Mouse (Mus musculus) bone marrow, adult 2 months (tissue): ENCODE results near the gene Nfkbie. TPM values are rescaled to one million over a fixed set of nuclear protein-coding genes. Genes with fewer than 3 reads are reported as not detected.

ENCODE experiments used
- H3K27ac ChIP-seq: fragments of 200-500 bp; 2 replicates; pipeline ENCODE4 v1.5.1; 2012; ENCODE audit warnings: low read depth, mild to moderate bottlenecking, control low read depth, inconsistent platforms, low read length; ENCODE audit not compliant: control insufficient read depth, poor library complexity, insufficient read depth
- H3K4me1 ChIP-seq: fragments of 200-500 bp; 2 replicates; pipeline ENCODE4 v1.6.1; 2011; ENCODE audit warnings: low read length; ENCODE audit not compliant: control insufficient read depth, insufficient read depth
- H3K4me3 ChIP-seq: fragments of 200-500 bp; replicated peaks from 2 replicates; pipeline ENCODE3; 2011; ENCODE audit warnings: mild to moderate bottlenecking, low read depth, low read length, control low read depth; ENCODE audit not compliant: control insufficient read depth
- CTCF ChIP-seq: fragments of 200-500 bp; IDR thresholded peaks from 2 replicates; pipeline ENCODE4 v1.5.1; 2011; ENCODE audit warnings: low read length, control low read depth; ENCODE audit not compliant: control insufficient read depth, insufficient read depth
- POLR2A ChIP-seq: fragments of 200-500 bp; IDR thresholded peaks from 2 replicates; pipeline ENCODE4 v1.6.1; 2011; ENCODE audit warnings: low read depth, mild to moderate bottlenecking, control low read depth, low read length, borderline replicate concordance; ENCODE audit not compliant: control insufficient read depth
- WGBS: fragments of 180-500 bp; shearing (Covaris S2); methylation state at CpG from one replicate; pipeline ENCODE4 v1.1.7; 2018; 5-methylcytosine and 5-hydroxymethylcytosine counted together
- polyA plus RNA-seq: library from polyadenylated mRNA; stranded (reverse); fragments of >200 nt; gene quantifications from 2 replicates; pipeline ENCODE4 v1.2.4, GENCODE M21; 2011; ENCODE audit warnings: low replicate concordance; ENCODE audit not compliant: missing spikeins, insufficient read depth, insufficient read length

The Nfkbie gene
- polyA plus RNA-seq, 1 experiment, result 14.8 TPM

GRCm38 (mm10) chr17:45559732-45560525 is 4.4 kb downstream of the Nfkbie start:
- no peak for TF ChIP-seq CTCF
- TF ChIP-seq POLR2A, result no peak
- Histone ChIP-seq H3K4me3 (no peak overlapping the region), H3K4me1 (no peaks in the 10 kb centered on the region; the same call in 1 of the 2 replicates), H3K27ac (no peak overlapping the region)
- 86% methylated on average over 15 of the region's 15 CpGs for WGBS

GRCm38 (mm10) chr17:45563216-45563615 is 7.7 kb downstream of the Nfkbie start:
- Histone ChIP-seq H3K27ac (no peak overlapping the region), H3K4me1 (no peaks in the 10 kb centered on the region; the same call in 1 of the 2 replicates), H3K4me3 (no peak overlapping the region)
- TF ChIP-seq POLR2A, result no peak
- 56% methylated on average over 12 of the region's 12 CpGs for WGBS

- TF ChIP-seq CTCF (peak; percentile 74), POLR2A (peak; percentile 76)
- peak within 1 kb of the TSS; percentile 85 for H3K4me3 ChIP-seq
- no peaks in the 10 kb centered on the region; the same call in 1 of the 2 replicates for H3K4me1 ChIP-seq
- peak within 1 kb of the TSS; percentile 78 for H3K27ac ChIP-seq
- 1% methylated on average over 60 of the region's 61 CpGs for WGBS
These were observed 8.4 kb downstream of the Nfkbie start, which contains the start of gene Slc35b2 for GRCm38 (mm10) chr17:45563655-45564530. Gene Slc35b2, plus strand, starts transcription at chr17:45563874.

GRCm38 (mm10) chr17:45564531-45565084 is 9.1 kb downstream of the Nfkbie start:
- Histone ChIP-seq H3K27ac (peak overlapping the region; percentile 78), H3K4me3 (peak overlapping the region; percentile 85), H3K4me1 (no peaks in the 10 kb centered on the region; the same call in 1 of the 2 replicates)
- WGBS, result 21% methylated on average over 18 of the region's 18 CpGs
- TF ChIP-seq CTCF (no peak), POLR2A (no peak)

GRCm38 (mm10) chr17:45565103-45565502 is 9.6 kb downstream of the Nfkbie start:
- Histone ChIP-seq H3K27ac (no peak overlapping the region), H3K4me3 (no peak overlapping the region), H3K4me1 (no peaks in the 10 kb centered on the region; the same call in 1 of the 2 replicates)
- WGBS, result 94% methylated on average over 11 of the region's 11 CpGs
- no peak for TF ChIP-seq POLR2A
- no peak for TF ChIP-seq CTCF

GRCm38 (mm10) chr17:45566031-45566359 is 10.5 kb downstream of the Nfkbie start:
- TF ChIP-seq POLR2A, result no peak
- TF ChIP-seq CTCF, result no peak
- Histone ChIP-seq H3K27ac (no peak overlapping the region), H3K4me1 (no peaks in the 10 kb centered on the region; the same call in 1 of the 2 replicates), H3K4me3 (no peak overlapping the region)
- 31% methylated on average over 1 of the region's 1 CpGs for WGBS

GRCm38 (mm10) chr17:45566360-45567161 is 11.1 kb downstream of the Nfkbie start:
- H3K4me3 ChIP-seq, result no peak overlapping the region
- TF ChIP-seq CTCF (no peak), POLR2A (no peak)
- no peaks in the 10 kb centered on the region; the same call in 1 of the 2 replicates for H3K4me1 ChIP-seq
- H3K27ac ChIP-seq, result no peak overlapping the region
- 70% methylated on average over 18 of the region's 18 CpGs for WGBS

- Histone ChIP-seq H3K27ac (no peak overlapping the region), H3K4me1 (no peaks in the 10 kb centered on the region; the same call in 1 of the 2 replicates), H3K4me3 (no peak overlapping the region)
- no peak for TF ChIP-seq POLR2A
- TF ChIP-seq CTCF, result no peak
- 61% methylated on average over 4 of the region's 4 CpGs for WGBS
These were observed 11.7 kb downstream of the Nfkbie start for GRCm38 (mm10) chr17:45567162-45567601.
